Mouse (Mus musculus) bone marrow, adult 2 months (tissue): ENCODE results near the gene Otop1.

Experiments used
- CTCF ChIP-seq: fragments of 200-500 bp; IDR thresholded peaks from 2 replicates; pipeline ENCODE4 v1.5.1; 2011; ENCODE audit warnings: low read length, control low read depth; ENCODE audit not compliant: control insufficient read depth, insufficient read depth
- POLR2A ChIP-seq: fragments of 200-500 bp; IDR thresholded peaks from 2 replicates; pipeline ENCODE4 v1.6.1; 2011; ENCODE audit warnings: low read depth, mild to moderate bottlenecking, control low read depth, low read length, borderline replicate concordance; ENCODE audit not compliant: control insufficient read depth

DNA sequence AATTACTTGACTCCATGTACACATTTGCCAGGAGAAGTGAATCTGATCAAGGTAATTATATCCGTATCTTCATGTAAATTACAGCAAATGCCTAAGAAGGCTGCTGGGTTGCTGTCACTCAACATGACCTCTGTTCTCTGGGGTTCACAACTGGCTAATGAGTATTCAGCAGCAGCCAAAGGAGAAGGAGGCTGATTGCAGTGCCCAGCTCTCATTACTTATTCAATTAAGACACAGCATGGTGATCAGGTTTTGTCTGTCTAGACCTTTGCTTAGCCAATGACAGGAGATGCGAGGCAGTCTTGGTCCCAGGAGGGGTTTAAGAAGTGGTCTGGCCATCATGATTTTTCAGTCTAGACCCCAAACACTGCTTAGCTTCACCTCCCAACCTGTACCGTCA lies 67.3 kb downstream of the Otop1 start:
- TF ChIP-seq POLR2A = no peak
- no peak for TF ChIP-seq CTCF
